Mouse (Mus musculus): ENCODE measurements around the gene Padi2.

DNA sequence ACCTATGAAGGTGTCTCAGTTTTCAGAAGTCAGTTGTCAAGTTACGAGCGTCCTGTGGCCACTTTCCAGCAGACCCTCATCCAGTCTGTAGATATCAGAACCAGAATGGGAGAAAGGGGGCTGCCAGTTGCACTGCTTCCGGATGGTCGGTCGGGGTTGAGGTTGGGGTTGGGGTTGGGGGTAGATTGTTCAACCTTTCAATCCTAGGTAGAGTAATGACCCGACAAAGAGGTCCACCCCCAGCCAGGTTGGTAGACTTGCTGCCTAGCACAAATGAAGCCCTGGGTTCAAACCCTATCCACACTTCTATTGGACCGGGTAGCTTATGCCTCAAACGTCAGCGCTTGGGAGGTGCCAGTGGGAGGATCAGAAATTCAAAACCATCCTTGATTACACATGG, 27.5 kb upstream of the Padi2 start:
- no peak for TF ChIP-seq POLR2A (IDR thresholded peaks at IDR 0.05; ENCODE audit: borderline replicate concordance, insufficient read depth, low read length)
- no peak for TF ChIP-seq CTCF (IDR thresholded peaks at IDR 0.05; ENCODE audit: borderline replicate concordance, insufficient read depth, low read depth, low read length)

Data from cerebellum, adult 2 months (tissue).